Comparison of ENCODE assay signal across 8 mouse cellular contexts in genomic region chr1:86058856-86059769, GRCm38 (mm10). TPM values are rescaled to one million over a fixed set of nuclear protein-coding genes. Genes with fewer than 3 reads are reported as not detected.
DNase-seq lines count a peak whose midpoint lies in the region; ATAC-seq lines count a peak whose summit lies in the region.

No protein-coding gene starts in this region.

- H3K4me1 ChIP-seq in heart, embryonic 14.5 days (ENCODE audit: control insufficient read depth in 2 of 2, insufficient read depth in 2 of 2, low read length in 2 of 2): peaks cover 3 to 4% of the 10 kb centered on the region in 2 experiments; a peak in 1 of 4 replicates
- peaks cover 23% of the 10 kb centered on the region for H3K4me1 ChIP-seq in liver, embryonic 13.5 days (replicated peaks)
- H3K4me1 ChIP-seq in stomach, embryonic 16.5 days (ENCODE audit: control insufficient read depth, insufficient read depth, low read length): peaks cover 3% of the 10 kb centered on the region; the same call in 1 of the 2 replicates

- H3K27ac ChIP-seq in heart, embryonic 14.5 days (replicated peaks in 1 of 2; ENCODE audit: control insufficient read depth in 1 of 2, insufficient read depth in 1 of 2, low read depth in 2 of 2, low read length in 2 of 2): no peak overlapping the region
- peak overlapping the region; percentile 14 for H3K27ac ChIP-seq in liver, embryonic 13.5 days
- H3K27ac ChIP-seq in stomach, embryonic 16.5 days (ENCODE audit: low read length): no peak overlapping the region

- H3K36me3 ChIP-seq in heart, embryonic 14.5 days (ENCODE audit: control insufficient read depth, insufficient read depth, low read length): no peaks in the 10 kb centered on the region
- H3K36me3 ChIP-seq in liver, embryonic 13.5 days: no peaks in the 10 kb centered on the region
- no peaks in the 10 kb centered on the region for H3K36me3 ChIP-seq in stomach, embryonic 16.5 days (ENCODE audit: control insufficient read depth, insufficient read depth, low read length)

- no peaks in the 10 kb centered on the region for H3K27me3 ChIP-seq in heart, embryonic 14.5 days (ENCODE audit: control insufficient read depth, insufficient read depth, low read length)
- H3K27me3 ChIP-seq in liver, embryonic 13.5 days: no peaks in the 10 kb centered on the region
- H3K27me3 ChIP-seq in stomach, embryonic 16.5 days (ENCODE audit: control insufficient read depth, insufficient read depth, low read length): no peaks in the 10 kb centered on the region

- peak overlapping the region; percentile 76 for H3K4me2 ChIP-seq in heart, embryonic 14.5 days (ENCODE audit: low read length)
- peak overlapping the region; percentile 68 for H3K4me2 ChIP-seq in liver, embryonic 13.5 days
- peak overlapping the region; percentile 67 for H3K4me2 ChIP-seq in stomach, embryonic 16.5 days (ENCODE audit: low read depth, low read length)

- H3K4me3 ChIP-seq in heart, embryonic 14.5 days (ENCODE audit: control insufficient read depth in 1 of 2, insufficient read depth in 1 of 2, low read depth in 1 of 2, low read length in 2 of 2): peak overlapping the region; percentile 41 to 53
- peak overlapping the region; percentile 44 for H3K4me3 ChIP-seq in liver, embryonic 13.5 days (replicated peaks)
- peak overlapping the region; percentile 43 for H3K4me3 ChIP-seq in stomach, embryonic 16.5 days (replicated peaks; ENCODE audit: low read length)

- WGBS in heart, embryonic 14.5 days: 10% methylated on average over 21 of the region's 21 CpGs
- 9% methylated on average over 21 of the region's 21 CpGs for WGBS in liver, embryonic 13.5 days (ENCODE audit: insufficient replicate concordance)
- 12% methylated on average over 21 of the region's 21 CpGs for WGBS in stomach, embryonic 16.5 days

- H3K9me3 ChIP-seq in heart, embryonic 14.5 days (ENCODE audit: control insufficient read depth, low read length): no peaks in the 10 kb centered on the region
- no peaks in the 10 kb centered on the region for H3K9me3 ChIP-seq in liver, embryonic 13.5 days (replicated peaks)
- H3K9me3 ChIP-seq in stomach, embryonic 16.5 days (replicated peaks; ENCODE audit: control insufficient read depth, low read length): no peaks in the 10 kb centered on the region

- ATAC-seq in CD4-positive, CD25-positive, alpha-beta regulatory T cell, adult 4 months: peak; percentile 83
- ATAC-seq in heart, embryonic 14.5 days (ENCODE audit: insufficient number of reproducible peaks, insufficient read depth, low FRiP score, low read depth): peak; percentile 56; the same call in 1 of the 2 replicates
- ATAC-seq in liver, embryonic 13.5 days (ENCODE audit: low read depth): peak; percentile 74
- ATAC-seq in stomach, embryonic 16.5 days (ENCODE audit: insufficient read depth, low FRiP score): peak; percentile 71

- peak; percentile 76 for DNase-seq in c-Kit-negative CD71-positive TER-119-positive erythroid progenitor cells, embryonic 14.5 days (ENCODE audit: low read depth, low spot score)
- peak; percentile 80 for DNase-seq in fibroblast of lung, adult 2 months (ENCODE audit: low read depth)
- peak; percentile 95 for DNase-seq in kidney, postnatal 14 days
- DNase-seq in liver, embryonic 13.5 days: peak; percentile 88
- DNase-seq in neural tube, embryonic 10.5 days (ENCODE audit: extremely low spot score, low spot score): peak; percentile 94

- H3K9ac ChIP-seq in heart, embryonic 14.5 days (ENCODE audit: low read length): peak overlapping the region; percentile 71
- peak overlapping the region; percentile 59 for H3K9ac ChIP-seq in liver, embryonic 13.5 days
- H3K9ac ChIP-seq in stomach, embryonic 16.5 days (ENCODE audit: low read length): peak overlapping the region; percentile 71

RNA-seq across cellular contexts. Expression of gene Psmd1, which starts 5.1 kb away (rescaled TPM):
- polyA plus RNA-seq in CD4-positive, CD25-positive, alpha-beta regulatory T cell, adult 4 months (2017; shearing (Covaris generic)): 10 to 100 TPM; 69.8 to 71.7 TPM
- polyA plus RNA-seq in heart, embryonic 14.5 days (2014; fragmentation: Nextera tagmentation; extraction: Ambion mirVana): 134 and 141 TPM in 2 replicates
- polyA plus RNA-seq in liver, embryonic 13.5 days (2015; fragmentation: Nextera tagmentation; extraction: Ambion mirVana): 134 and 155 TPM in 2 replicates
- polyA plus RNA-seq in stomach, embryonic 16.5 days (2015; fragmentation: Nextera tagmentation; extraction: Ambion mirVana): 150 and 154 TPM in 2 replicates

RNA-seq across cellular contexts. Expression of gene 2810459M11Rik, which starts 13.4 kb away (rescaled TPM):
- not detected for polyA plus RNA-seq in CD4-positive, CD25-positive, alpha-beta regulatory T cell, adult 4 months (2017; shearing (Covaris generic))
- 0.13 and 0.27 TPM in 2 replicates for polyA plus RNA-seq in heart, embryonic 14.5 days (2014; fragmentation: Nextera tagmentation; extraction: Ambion mirVana)
- polyA plus RNA-seq in liver, embryonic 13.5 days (2015; fragmentation: Nextera tagmentation; extraction: Ambion mirVana): 16.0 and 17.4 TPM in 2 replicates
- polyA plus RNA-seq in stomach, embryonic 16.5 days (2015; fragmentation: Nextera tagmentation; extraction: Ambion mirVana): 3.3 TPM in 2 replicates

RNA-seq across cellular contexts. Expression of gene Spata3, which starts 42.5 kb away (rescaled TPM):
- polyA plus RNA-seq in CD4-positive, CD25-positive, alpha-beta regulatory T cell, adult 4 months (2017; shearing (Covaris generic)): not detected
- polyA plus RNA-seq in heart, embryonic 14.5 days (2014; fragmentation: Nextera tagmentation; extraction: Ambion mirVana): not detected in 2 replicates
- polyA plus RNA-seq in liver, embryonic 13.5 days (2015; fragmentation: Nextera tagmentation; extraction: Ambion mirVana): 0.13 TPM in 2 replicates
- not detected in 2 replicates for polyA plus RNA-seq in stomach, embryonic 16.5 days (2015; fragmentation: Nextera tagmentation; extraction: Ambion mirVana)

RNA-seq across cellular contexts. Expression of gene Htr2b, which starts 52.7 kb away (rescaled TPM):
- polyA plus RNA-seq in CD4-positive, CD25-positive, alpha-beta regulatory T cell, adult 4 months (2017; shearing (Covaris generic)): under 1 TPM in 1 of 2 experiments, not detected in 1; 0.39 TPM
- 0.13 and 0.39 TPM in 2 replicates for polyA plus RNA-seq in heart, embryonic 14.5 days (2014; fragmentation: Nextera tagmentation; extraction: Ambion mirVana)
- polyA plus RNA-seq in liver, embryonic 13.5 days (2015; fragmentation: Nextera tagmentation; extraction: Ambion mirVana): 0.20 TPM in 1 of 2 replicates, not detected in the other
- 0.82 and 0.98 TPM in 2 replicates for polyA plus RNA-seq in stomach, embryonic 16.5 days (2015; fragmentation: Nextera tagmentation; extraction: Ambion mirVana)
